Mouse (Mus musculus): Measurements from ENCODE around the gene Gpa33. TPM values are rescaled to one million over a fixed set of nuclear protein-coding genes. Genes with fewer than 3 reads are reported as not detected.
A peak's percentile ranks its signal among the peaks of the same experiment; 100 is the strongest.

Gpa33 gene
- 1.4 and 2.3 TPM in 2 replicates for polyA plus RNA-seq (2015; fragmentation: Nextera tagmentation; extraction: Ambion mirVana)

GRCm38 (mm10) chr1:166130224-166130860 is at the start of gene Gpa33:
TSS of gene Gpa33 (plus strand) at chr1:166130238.
- 0 out of 2 replicates have a peak, but pooled peaks have one; percentile 15 for ATAC-seq (ENCODE audit: insufficient number of reproducible peaks, low FRiP score, low TSS enrichment, low read depth)
- no peak within 1 kb of the TSS for H3K4me2 ChIP-seq
- no peaks in the 10 kb centered on the region for H3K9me3 ChIP-seq
- no peaks in the 10 kb centered on the region for H3K36me3 ChIP-seq
- no peak within 1 kb of the TSS for H3K4me3 ChIP-seq
- H3K4me1 ChIP-seq, result peaks cover 29% of the 10 kb centered on the region
- 67% methylated on average over 5 of the region's 5 CpGs for WGBS
- H3K27ac ChIP-seq, result no peak within 1 kb of the TSS
- no peak within 1 kb of the TSS for H3K9ac ChIP-seq
- H3K27me3 ChIP-seq, result no peaks in the 10 kb centered on the region

GRCm38 (mm10) chr1:166088446-166089170 is 41.4 kb upstream of the Gpa33 start:
- ATAC-seq (ENCODE audit: insufficient number of reproducible peaks, low FRiP score, low TSS enrichment, low read depth), result no peak
- H3K27ac ChIP-seq, result no peak overlapping the region
- whole genome bisulfite sequencing, result 52% methylated on average over 19 of the region's 19 CpGs

GRCm38 (mm10) chr1:166089337-166089736 is 40.7 kb upstream of the Gpa33 start:
- Histone ChIP-seq H3K9ac (no peak overlapping the region), H3K4me2 (no peak overlapping the region), H3K27me3 (no peaks in the 10 kb centered on the region), H3K4me1 (no peaks in the 10 kb centered on the region), H3K36me3 (no peaks in the 10 kb centered on the region), H3K4me3 (no peak overlapping the region), H3K9me3 (no peaks in the 10 kb centered on the region), H3K27ac (no peak overlapping the region)
- WGBS, result 39% methylated on average over 3 of the region's 3 CpGs
- ATAC-seq (ENCODE audit: insufficient number of reproducible peaks, low FRiP score, low TSS enrichment, low read depth), result no peak

More at GRCm38 (mm10) chr1:166088446-166089170, 41.4 kb upstream of the Gpa33 start:
- Histone ChIP-seq H3K4me1 (no peaks in the 10 kb centered on the region), H3K9ac (no peak overlapping the region), H3K36me3 (no peaks in the 10 kb centered on the region), H3K4me3 (no peak overlapping the region), H3K4me2 (no peak overlapping the region), H3K9me3 (no peaks in the 10 kb centered on the region), H3K27me3 (no peaks in the 10 kb centered on the region)

- Histone ChIP-seq H3K4me1 (no peaks in the 10 kb centered on the region), H3K9me3 (no peaks in the 10 kb centered on the region), H3K27me3 (no peaks in the 10 kb centered on the region), H3K36me3 (no peaks in the 10 kb centered on the region), H3K9ac (no peak overlapping the region), H3K27ac (no peak overlapping the region), H3K4me3 (no peak overlapping the region), H3K4me2 (no peak overlapping the region)
- 28% methylated on average over 4 of the region's 4 CpGs for WGBS
- peak; percentile 63; the same call in 1 of the 2 replicates for ATAC-seq (ENCODE audit: insufficient number of reproducible peaks, low FRiP score, low TSS enrichment, low read depth)
Observed at GRCm38 (mm10) chr1:166089739-166090138, 40.3 kb upstream of the Gpa33 start.

GRCm38 (mm10) chr1:166090306-166090705 is 39.7 kb upstream of the Gpa33 start:
- Histone ChIP-seq H3K9ac (no peak overlapping the region), H3K4me3 (no peak overlapping the region), H3K4me1 (no peaks in the 10 kb centered on the region), H3K9me3 (no peaks in the 10 kb centered on the region), H3K4me2 (no peak overlapping the region), H3K27ac (no peak overlapping the region), H3K36me3 (no peaks in the 10 kb centered on the region), H3K27me3 (no peaks in the 10 kb centered on the region)
- 81% methylated on average over 2 of the region's 2 CpGs for WGBS
- ATAC-seq (ENCODE audit: insufficient number of reproducible peaks, low FRiP score, low TSS enrichment, low read depth), result no peak

GRCm38 (mm10) chr1:166094462-166094861 is 35.6 kb upstream of the Gpa33 start:
- no peak overlapping the region for H3K27ac ChIP-seq
- H3K27me3 ChIP-seq, result no peaks in the 10 kb centered on the region
- ATAC-seq (ENCODE audit: insufficient number of reproducible peaks, low FRiP score, low TSS enrichment, low read depth), result no peak
- no peak overlapping the region for H3K4me3 ChIP-seq
- H3K9me3 ChIP-seq, result no peaks in the 10 kb centered on the region
- no peak overlapping the region for H3K9ac ChIP-seq
- no peaks in the 10 kb centered on the region for H3K4me1 ChIP-seq
- 79% methylated on average over 3 of the region's 3 CpGs for WGBS
- no peak overlapping the region for H3K4me2 ChIP-seq
- no peaks in the 10 kb centered on the region for H3K36me3 ChIP-seq

GRCm38 (mm10) chr1:166098120-166098519 is 31.9 kb upstream of the Gpa33 start:
- no peaks in the 10 kb centered on the region for H3K36me3 ChIP-seq
- no peaks in the 10 kb centered on the region for H3K27me3 ChIP-seq
- H3K9ac ChIP-seq, result no peak overlapping the region
- no peak overlapping the region for H3K4me3 ChIP-seq
- no peak overlapping the region for H3K27ac ChIP-seq
- no peaks in the 10 kb centered on the region for H3K9me3 ChIP-seq
- no peak overlapping the region for H3K4me2 ChIP-seq
- no peak for ATAC-seq (ENCODE audit: insufficient number of reproducible peaks, low FRiP score, low TSS enrichment, low read depth)
- 96% methylated on average over 2 of the region's 2 CpGs for WGBS
- H3K4me1 ChIP-seq, result no peaks in the 10 kb centered on the region

GRCm38 (mm10) chr1:166102920-166103608 is 27.0 kb upstream of the Gpa33 start:
- H3K36me3 ChIP-seq, result no peaks in the 10 kb centered on the region
- no peak overlapping the region for H3K4me2 ChIP-seq
- no peaks in the 10 kb centered on the region for H3K9me3 ChIP-seq
- H3K9ac ChIP-seq, result no peak overlapping the region
- no peak for ATAC-seq (ENCODE audit: insufficient number of reproducible peaks, low FRiP score, low TSS enrichment, low read depth)
- H3K27ac ChIP-seq, result no peak overlapping the region
- no peaks in the 10 kb centered on the region for H3K4me1 ChIP-seq
- no peak overlapping the region for H3K4me3 ChIP-seq
- no peaks in the 10 kb centered on the region for H3K27me3 ChIP-seq
- WGBS, result 63% methylated on average over 11 of the region's 11 CpGs

GRCm38 (mm10) chr1:166104858-166105257 is 25.2 kb upstream of the Gpa33 start:
- no peak for ATAC-seq (ENCODE audit: insufficient number of reproducible peaks, low FRiP score, low TSS enrichment, low read depth)
- Histone ChIP-seq H3K27ac (no peak overlapping the region), H3K4me2 (no peak overlapping the region), H3K9me3 (no peaks in the 10 kb centered on the region), H3K27me3 (no peaks in the 10 kb centered on the region), H3K4me3 (no peak overlapping the region), H3K36me3 (no peaks in the 10 kb centered on the region), H3K9ac (no peak overlapping the region), H3K4me1 (no peaks in the 10 kb centered on the region)
- WGBS, result 83% methylated on average over 3 of the region's 3 CpGs

GRCm38 (mm10) chr1:166105464-166105863 is 24.6 kb upstream of the Gpa33 start:
- ATAC-seq (ENCODE audit: insufficient number of reproducible peaks, low FRiP score, low TSS enrichment, low read depth), result no peak

GRCm38 (mm10) chr1:166114986-166115385 is 15.1 kb upstream of the Gpa33 start:
- Histone ChIP-seq H3K9ac (no peak overlapping the region), H3K9me3 (no peaks in the 10 kb centered on the region), H3K4me2 (no peak overlapping the region), H3K4me3 (no peak overlapping the region), H3K27ac (no peak overlapping the region), H3K36me3 (no peaks in the 10 kb centered on the region), H3K4me1 (peaks cover 5% of the 10 kb centered on the region; the same call in 1 of the 2 replicates), H3K27me3 (no peaks in the 10 kb centered on the region)
- ATAC-seq (ENCODE audit: insufficient number of reproducible peaks, low FRiP score, low TSS enrichment, low read depth), result no peak
- 87% methylated on average over 3 of the region's 3 CpGs for WGBS

More at GRCm38 (mm10) chr1:166105464-166105863, 24.6 kb upstream of the Gpa33 start:
- H3K4me3 ChIP-seq, result no peak overlapping the region
- no peak overlapping the region for H3K9ac ChIP-seq
- no peaks in the 10 kb centered on the region for H3K27me3 ChIP-seq
- H3K27ac ChIP-seq, result no peak overlapping the region
- H3K4me1 ChIP-seq, result no peaks in the 10 kb centered on the region
- H3K9me3 ChIP-seq, result no peaks in the 10 kb centered on the region
- 69% methylated on average over 6 of the region's 6 CpGs for WGBS
- H3K4me2 ChIP-seq, result no peak overlapping the region
- H3K36me3 ChIP-seq, result no peaks in the 10 kb centered on the region

GRCm38 (mm10) chr1:166115719-166116118 is 14.3 kb upstream of the Gpa33 start:
- WGBS, result 88% methylated on average over 4 of the region's 4 CpGs
- Histone ChIP-seq H3K4me3 (no peak overlapping the region), H3K27ac (no peak overlapping the region), H3K4me1 (peaks cover 5% of the 10 kb centered on the region; the same call in 1 of the 2 replicates), H3K27me3 (no peaks in the 10 kb centered on the region), H3K9me3 (no peaks in the 10 kb centered on the region), H3K9ac (no peak overlapping the region), H3K36me3 (no peaks in the 10 kb centered on the region), H3K4me2 (no peak overlapping the region)
- no peak for ATAC-seq (ENCODE audit: insufficient number of reproducible peaks, low FRiP score, low TSS enrichment, low read depth)
